Mouse (Mus musculus) heart, embryonic 15.5 days (tissue): ENCODE measurements around the gene Atrn. TPM values are rescaled to one million over a fixed set of nuclear protein-coding genes. Genes with fewer than 3 reads are reported as not detected.

Experiments
- ATAC-seq: fragments of 200-750 bp; cut with Nextera tagmentation; replicated peaks from 2 replicates; pipeline ENCODE4 v1.8.0; 2017; ENCODE audit warnings: low read depth, moderate TSS enrichment; ENCODE audit not compliant: insufficient number of reproducible peaks, insufficient read depth, low FRiP score
- H3K27ac ChIP-seq: fragments of 300-500 bp; sonication (generic); 2 replicates; pipeline ENCODE4 v1.5.1; 2015; ENCODE audit warnings: mild to moderate bottlenecking, inconsistent platforms
- H3K27me3 ChIP-seq: fragments of 300-500 bp; sonication (generic); 2 replicates; pipeline ENCODE4 v1.6.1; 2015; ENCODE audit warnings: inconsistent platforms
- H3K36me3 ChIP-seq: fragments of 300-500 bp; sonication (generic); 2 replicates; pipeline ENCODE4 v1.6.1; 2015; ENCODE audit warnings: mild to moderate bottlenecking, inconsistent platforms
- H3K4me1 ChIP-seq: fragments of 300-500 bp; sonication (generic); replicated peaks from 2 replicates; pipeline ENCODE4 v1.6.1; 2015; ENCODE audit warnings: inconsistent platforms
- H3K4me2 ChIP-seq: fragments of 300-500 bp; sonication (generic); 2 replicates; pipeline ENCODE4 v1.6.1; 2015; ENCODE audit warnings: inconsistent platforms, mild to moderate bottlenecking, moderate library complexity
- H3K4me3 ChIP-seq: fragments of 300-500 bp; sonication (generic); 2 replicates; pipeline ENCODE4 v1.5.1; 2015; ENCODE audit warnings: mild to moderate bottlenecking, inconsistent platforms
- H3K9ac ChIP-seq: fragments of 300-500 bp; sonication (generic); 2 replicates; pipeline ENCODE4 v1.6.1; 2015; ENCODE audit warnings: mild to moderate bottlenecking, inconsistent platforms
- H3K9me3 ChIP-seq: fragments of 300-500 bp; sonication (generic); replicated peaks from 2 replicates; pipeline ENCODE4 v1.6.1; 2016; ENCODE audit warnings: inconsistent platforms
- WGBS: fragments of 180-500 bp; shearing (Covaris S2); methylation state at CpG from one replicate; pipeline ENCODE4 v1.1.7; 2015; ENCODE audit warnings: mixed read lengths; 5-methylcytosine and 5-hydroxymethylcytosine counted together
- polyA plus RNA-seq: library from polyadenylated mRNA; unstranded; fragments of >200 nt; fragmentation: Nextera tagmentation; extraction: Ambion mirVana; gene quantifications from 2 replicates; pipeline ENCODE4 v1.2.1, GENCODE M21; 2015

Atrn gene
- polyA plus RNA-seq, 1 experiment from 2014 or later = 4.0 TPM

DNA sequence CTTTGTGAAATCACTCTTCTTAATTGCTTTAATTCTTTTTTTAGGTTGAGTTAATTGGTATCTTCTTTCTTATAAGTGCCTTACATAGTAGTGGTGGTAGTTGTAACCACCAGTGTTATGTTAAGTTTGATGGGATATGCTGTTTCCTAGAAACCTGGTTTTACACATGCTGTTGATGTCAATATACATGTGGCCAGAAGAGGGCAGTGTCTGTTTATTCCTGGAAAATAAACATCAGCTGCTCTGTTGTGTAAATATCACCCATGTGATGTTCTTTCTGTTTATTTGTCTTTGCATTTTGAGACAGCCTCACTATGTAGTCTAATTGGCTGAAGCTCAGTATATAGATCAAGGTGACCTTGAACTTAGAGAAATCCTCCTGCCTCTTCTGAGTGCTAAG lies 55.6 kb downstream of the Atrn start:
- H3K9ac ChIP-seq = no peak overlapping the region
- peaks cover 14% of the 10 kb centered on the region; the same call in 1 of the 2 replicates for H3K36me3 ChIP-seq
- H3K4me2 ChIP-seq = no peak overlapping the region
- no peaks in the 10 kb centered on the region for H3K9me3 ChIP-seq
- ATAC-seq = no peak
- no peak overlapping the region for H3K27ac ChIP-seq
- no peak overlapping the region for H3K4me3 ChIP-seq
- no peaks in the 10 kb centered on the region for H3K4me1 ChIP-seq
- no peaks in the 10 kb centered on the region for H3K27me3 ChIP-seq

DNA sequence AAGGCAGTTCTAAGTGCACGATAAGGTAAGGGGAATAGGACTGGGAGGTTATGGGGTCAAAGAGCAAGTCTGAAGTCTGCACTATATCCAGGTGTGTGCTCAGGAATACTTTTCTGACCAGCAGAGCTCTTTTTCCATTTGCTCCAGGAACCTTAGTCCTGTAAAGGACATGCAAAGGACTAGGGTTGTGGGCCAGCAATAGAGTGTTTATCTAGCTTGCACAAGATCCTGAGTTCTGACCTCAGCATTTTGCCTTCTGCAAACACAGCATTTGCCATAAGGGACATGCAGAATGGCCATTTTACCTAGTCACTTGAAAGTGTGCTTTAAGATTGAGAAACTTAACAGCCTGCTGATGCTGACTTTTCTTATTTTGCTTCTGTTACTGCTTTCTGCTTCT lies 58.7 kb downstream of the Atrn start:
- H3K9me3 ChIP-seq = no peaks in the 10 kb centered on the region
- 81% methylated on average over 1 of the region's 1 CpGs for WGBS
- H3K36me3 ChIP-seq = no peaks in the 10 kb centered on the region
- H3K9ac ChIP-seq = no peak overlapping the region
- H3K27me3 ChIP-seq = no peaks in the 10 kb centered on the region
- ATAC-seq = no peak
- H3K4me3 ChIP-seq = no peak overlapping the region
- no peak overlapping the region for H3K27ac ChIP-seq
- H3K4me1 ChIP-seq = no peaks in the 10 kb centered on the region
- H3K4me2 ChIP-seq = no peak overlapping the region

DNA sequence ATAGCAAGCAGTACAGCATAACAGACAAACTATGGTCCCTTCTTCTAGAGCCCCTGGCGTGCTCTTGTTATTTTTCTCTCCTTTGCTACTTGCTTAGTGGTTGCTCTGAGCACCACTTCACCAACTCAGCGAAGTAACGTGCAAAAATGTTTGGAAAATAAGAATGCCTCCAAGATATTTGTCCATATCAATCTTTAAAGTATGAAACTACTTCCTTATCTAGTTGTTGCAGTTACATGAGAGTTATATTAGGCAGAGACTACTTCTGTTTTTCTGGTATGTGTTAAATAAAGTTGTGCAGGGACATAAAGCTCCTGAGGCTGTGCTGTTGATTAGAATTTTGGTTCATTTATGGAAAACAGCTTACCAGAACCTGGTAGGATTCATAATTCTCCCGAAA lies 64.7 kb downstream of the Atrn start:
- WGBS = 82% methylated on average over 4 of the region's 4 CpGs
- Histone ChIP-seq H3K27ac (no peak overlapping the region), H3K4me3 (no peak overlapping the region), H3K36me3 (no peaks in the 10 kb centered on the region; the same call in 1 of the 2 replicates), H3K9ac (no peak overlapping the region), H3K4me1 (no peaks in the 10 kb centered on the region), H3K9me3 (no peaks in the 10 kb centered on the region), H3K4me2 (no peak overlapping the region), H3K27me3 (no peaks in the 10 kb centered on the region)
- ATAC-seq = no peak

DNA sequence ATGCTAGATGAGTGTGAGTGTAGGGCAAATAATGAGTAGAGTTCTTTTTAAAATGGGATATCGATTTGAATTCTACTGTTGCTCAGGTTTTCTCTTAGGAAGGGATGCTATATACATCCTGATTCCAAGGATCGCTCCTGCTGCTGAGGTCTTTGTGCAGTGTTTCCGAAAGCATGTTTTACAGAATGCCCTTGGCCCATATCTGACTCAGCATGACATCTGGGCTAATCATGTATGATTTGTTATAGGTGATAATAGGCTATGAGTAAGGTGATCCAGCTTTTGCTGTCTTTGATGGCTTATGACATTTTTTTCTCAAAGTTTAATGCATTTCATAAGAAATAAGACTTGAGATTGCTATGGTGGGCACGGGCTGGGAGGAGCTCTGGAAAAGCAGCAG lies 66.1 kb downstream of the Atrn start:
- Histone ChIP-seq H3K27me3 (no peaks in the 10 kb centered on the region), H3K4me1 (no peaks in the 10 kb centered on the region), H3K9ac (no peak overlapping the region), H3K4me3 (no peak overlapping the region), H3K4me2 (no peak overlapping the region), H3K36me3 (no peaks in the 10 kb centered on the region; the same call in 1 of the 2 replicates), H3K27ac (no peak overlapping the region), H3K9me3 (no peaks in the 10 kb centered on the region)
- no peak for ATAC-seq
- WGBS = 92% methylated on average over 4 of the region's 4 CpGs

- H3K4me1 ChIP-seq = peaks cover 5% of the 10 kb centered on the region; the same call in 1 of the 2 replicates
- no peaks in the 10 kb centered on the region; the same call in 1 of the 2 replicates for H3K36me3 ChIP-seq
- no peaks in the 10 kb centered on the region for H3K27me3 ChIP-seq
- no peak overlapping the region for H3K4me3 ChIP-seq
- H3K4me2 ChIP-seq = no peak overlapping the region
- no peak for ATAC-seq
- H3K27ac ChIP-seq = no peak overlapping the region
- 76% methylated on average over 1 of the region's 1 CpGs for WGBS
- no peaks in the 10 kb centered on the region for H3K9me3 ChIP-seq
- no peak overlapping the region for H3K9ac ChIP-seq
Measured at GRCm38 (mm10) chr2:130974928-130975327, 68.6 kb downstream of the Atrn start.

GRCm38 (mm10) chr2:130977589-130977988 lies 71.3 kb downstream of the Atrn start:
- peaks cover 9% of the 10 kb centered on the region; the same call in 1 of the 2 replicates for H3K36me3 ChIP-seq
- no peak overlapping the region for H3K27ac ChIP-seq
- no peak for ATAC-seq

DNA sequence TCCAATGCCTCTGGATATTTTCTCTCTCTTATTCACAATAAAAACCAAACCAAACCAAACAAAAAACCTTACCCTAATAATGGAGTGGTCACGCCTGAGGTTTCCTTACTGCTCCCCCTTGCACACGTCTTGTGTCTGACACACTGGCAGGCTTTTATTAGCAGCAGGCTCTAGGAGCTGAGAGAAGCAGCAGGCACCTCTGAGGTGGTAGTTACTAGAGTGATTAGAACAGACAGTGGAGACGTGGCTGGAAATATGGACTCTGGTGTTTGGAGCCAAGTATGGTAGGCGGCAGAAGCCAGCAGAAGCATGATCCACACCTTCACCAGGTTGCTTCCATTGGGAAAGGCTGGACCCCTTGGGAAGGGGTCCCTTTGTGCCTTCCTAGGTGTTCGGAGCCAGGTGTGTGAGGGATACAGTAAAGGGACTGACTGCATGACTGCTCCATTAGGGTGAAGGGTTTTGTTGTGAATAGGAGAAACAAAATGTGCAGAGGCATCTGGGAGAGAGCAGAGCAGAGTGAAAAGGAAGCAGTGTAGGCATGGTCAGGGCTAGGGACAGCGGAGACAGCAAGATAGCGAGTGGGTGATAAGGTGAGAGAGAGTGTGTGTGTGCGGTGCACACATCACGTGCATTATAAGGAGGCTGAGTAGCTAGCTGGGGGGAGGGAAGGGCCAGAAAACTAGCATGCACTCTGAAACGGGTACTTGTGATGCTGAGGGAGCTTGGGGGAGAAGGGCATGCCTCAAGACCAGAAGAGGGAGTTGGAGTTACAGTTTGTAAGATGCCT lies 72.0 kb downstream of the Atrn start:
- Histone ChIP-seq H3K4me3 (no peak overlapping the region), H3K36me3 (peaks cover 9% of the 10 kb centered on the region; the same call in 1 of the 2 replicates), H3K4me2 (no peak overlapping the region), H3K27ac (no peak overlapping the region), H3K9ac (no peak overlapping the region), H3K27me3 (no peaks in the 10 kb centered on the region), H3K9me3 (no peaks in the 10 kb centered on the region), H3K4me1 (peaks cover 5% of the 10 kb centered on the region; the same call in 1 of the 2 replicates)
- no peak for ATAC-seq
- WGBS = 50% methylated on average over 10 of the region's 10 CpGs

More at GRCm38 (mm10) chr2:130977589-130977988, 71.3 kb downstream of the Atrn start:
- H3K9me3 ChIP-seq = no peaks in the 10 kb centered on the region
- H3K27me3 ChIP-seq = no peaks in the 10 kb centered on the region
- H3K4me3 ChIP-seq = no peak overlapping the region
- H3K4me1 ChIP-seq = peaks cover 5% of the 10 kb centered on the region; the same call in 1 of the 2 replicates
- no peak overlapping the region for H3K4me2 ChIP-seq
- H3K9ac ChIP-seq = no peak overlapping the region

- ATAC-seq = no peak
- H3K9ac ChIP-seq = no peak overlapping the region
- peaks cover 9% of the 10 kb centered on the region; the same call in 1 of the 2 replicates for H3K36me3 ChIP-seq
- H3K4me1 ChIP-seq = peaks cover 5% of the 10 kb centered on the region; the same call in 1 of the 2 replicates
- H3K4me3 ChIP-seq = no peak overlapping the region
- no peaks in the 10 kb centered on the region for H3K9me3 ChIP-seq
- H3K27me3 ChIP-seq = no peaks in the 10 kb centered on the region
- no peak overlapping the region for H3K4me2 ChIP-seq
- H3K27ac ChIP-seq = no peak overlapping the region
Measured at GRCm38 (mm10) chr2:130979138-130979537, 72.8 kb downstream of the Atrn start.

- no peaks in the 10 kb centered on the region for H3K27me3 ChIP-seq
- H3K27ac ChIP-seq = no peak overlapping the region
- no peaks in the 10 kb centered on the region for H3K9me3 ChIP-seq
- ATAC-seq = no peak
- H3K4me2 ChIP-seq = no peak overlapping the region
- peaks cover 11% of the 10 kb centered on the region for H3K36me3 ChIP-seq
- no peaks in the 10 kb centered on the region for H3K4me1 ChIP-seq
- no peak overlapping the region for H3K4me3 ChIP-seq
- WGBS = 90% methylated on average over 2 of the region's 2 CpGs
- H3K9ac ChIP-seq = no peak overlapping the region
Measured at GRCm38 (mm10) chr2:130992818-130993217, 86.5 kb downstream of the Atrn start.

DNA sequence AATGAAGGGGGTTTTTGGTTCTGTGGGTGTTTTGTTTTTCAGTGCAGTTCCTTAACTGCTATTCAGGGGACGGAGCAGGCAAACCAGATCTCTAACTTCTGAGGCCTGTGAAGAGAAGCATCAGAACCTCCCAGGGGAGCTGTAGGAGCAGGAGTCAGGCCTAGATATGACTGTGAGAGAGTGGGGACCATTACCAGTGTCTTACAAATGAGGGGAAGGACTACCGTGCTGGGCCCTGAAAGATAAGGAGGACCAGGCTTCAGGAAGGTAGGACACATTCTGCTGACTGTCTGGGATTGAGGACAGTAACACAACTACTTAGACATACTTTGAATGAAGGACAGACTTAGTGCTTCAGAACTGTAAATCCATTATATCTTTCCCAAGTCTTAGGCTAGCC lies 102.8 kb downstream of the Atrn start:
- peaks cover 16% of the 10 kb centered on the region for H3K36me3 ChIP-seq
- H3K27ac ChIP-seq = no peak overlapping the region
- no peaks in the 10 kb centered on the region for H3K27me3 ChIP-seq
- H3K9ac ChIP-seq = no peak overlapping the region
- no peaks in the 10 kb centered on the region for H3K9me3 ChIP-seq
- no peak overlapping the region for H3K4me2 ChIP-seq
- no peak overlapping the region for H3K4me3 ChIP-seq
- H3K4me1 ChIP-seq = no peaks in the 10 kb centered on the region
- no peak for ATAC-seq
- 74% methylated on average over 2 of the region's 2 CpGs for WGBS

DNA sequence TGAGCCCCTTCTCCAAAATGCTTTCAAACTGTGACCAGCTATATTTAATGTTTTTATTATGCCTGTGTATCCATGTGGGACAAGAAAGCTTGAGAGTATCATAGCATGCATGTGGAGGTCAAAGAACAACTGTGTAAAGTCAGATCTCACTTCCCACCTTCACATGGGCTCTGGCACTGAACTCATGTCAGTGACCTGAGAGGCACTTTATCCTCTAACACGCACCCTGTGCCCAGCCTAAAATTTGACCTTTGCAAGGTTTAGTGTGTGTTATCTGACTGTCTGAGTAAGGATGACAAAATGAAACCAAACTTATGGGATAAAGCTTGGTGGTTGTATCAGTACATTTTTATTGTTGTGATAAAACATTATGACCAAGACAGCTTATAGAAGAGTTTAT lies 104.3 kb downstream of the Atrn start:
- no peak overlapping the region for H3K4me2 ChIP-seq
- peaks cover 13% of the 10 kb centered on the region; the same call in 1 of the 2 replicates for H3K36me3 ChIP-seq
- ATAC-seq = no peak
- no peaks in the 10 kb centered on the region for H3K27me3 ChIP-seq
- H3K27ac ChIP-seq = no peak overlapping the region
- no peaks in the 10 kb centered on the region for H3K9me3 ChIP-seq
- no peak overlapping the region for H3K9ac ChIP-seq
- H3K4me1 ChIP-seq = no peaks in the 10 kb centered on the region
- H3K4me3 ChIP-seq = no peak overlapping the region
- WGBS = 76% methylated on average over 1 of the region's 1 CpGs

GRCm38 (mm10) chr2:131025230-131025629 lies 118.9 kb downstream of the Atrn start:
- H3K4me1 ChIP-seq = peaks cover 5% of the 10 kb centered on the region; the same call in 1 of the 2 replicates
- 81% methylated on average over 2 of the region's 2 CpGs for WGBS

More at GRCm38 (mm10) chr2:131025230-131025629, 118.9 kb downstream of the Atrn start:
- Histone ChIP-seq H3K4me3 (no peak overlapping the region), H3K36me3 (peaks cover 37% of the 10 kb centered on the region), H3K9ac (no peak overlapping the region), H3K4me2 (no peak overlapping the region), H3K27ac (no peak overlapping the region), H3K27me3 (no peaks in the 10 kb centered on the region), H3K9me3 (no peaks in the 10 kb centered on the region)
- ATAC-seq = no peak
